Mouse (Mus musculus) E14TG2a.4 (cell line): ENCODE data around the gene Rtkn.
A peak's percentile ranks its signal among the peaks of the same experiment; 100 is the strongest.

Experiments
- H3K27me3 ChIP-seq: 2 replicates; pipeline ENCODE4 v1.6.1; 2014; ENCODE audit warnings: low read length, control low read depth; ENCODE audit not compliant: insufficient read depth
- H3K36me3 ChIP-seq: 2 replicates; pipeline ENCODE4 v1.6.1; 2014; ENCODE audit warnings: low read length, control low read depth; ENCODE audit not compliant: insufficient read depth
- H3K4me1 ChIP-seq: replicated peaks from 2 replicates; pipeline ENCODE4 v1.6.1; 2014; ENCODE audit warnings: low read depth, low read length, control low read depth
- H3K4me3 ChIP-seq: replicated peaks from 2 replicates; pipeline ENCODE4 v1.5.1; 2014; ENCODE audit warnings: mild to moderate bottlenecking, low read length
- H3K9me3 ChIP-seq: 2 replicates; pipeline ENCODE4 v1.6.1; 2014; ENCODE audit warnings: low read length, control low read depth
- CTCF ChIP-seq: conservative IDR thresholded peaks from 2 replicates; pipeline ENCODE4 v1.5.1; 2014; ENCODE audit warnings: low read length
- NANOG ChIP-seq: IDR thresholded peaks from 2 replicates; pipeline ENCODE4 v1.6.1; 2014; ENCODE audit warnings: borderline replicate concordance, low read length, mixed read lengths
- POU5F1 ChIP-seq: IDR thresholded peaks from 2 replicates; pipeline ENCODE4 v1.6.1; 2014; ENCODE audit warnings: low read length, borderline replicate concordance

Rtkn gene

GRCm38 (mm10) chr6:83120930-83121862, 14.1 kb upstream of the Rtkn start, which contains the start of gene Wbp1:
Gene Wbp1, minus strand, starts transcription at chr6:83121559.
- peaks cover 48% of the 10 kb centered on the region for H3K36me3 ChIP-seq
- no peaks in the 10 kb centered on the region for H3K9me3 ChIP-seq
- H3K4me1 ChIP-seq = peaks cover 76% of the 10 kb centered on the region
- no peaks in the 10 kb centered on the region for H3K27me3 ChIP-seq
- H3K4me3 ChIP-seq = peak within 1 kb of the TSS; percentile 91
- TF ChIP-seq NANOG (no peak), CTCF (no peak), POU5F1 (no peak)

GRCm38 (mm10) chr6:83121863-83122710, 13.2 kb upstream of the Rtkn start:
- H3K4me1 ChIP-seq = peaks cover 67% of the 10 kb centered on the region
- peaks cover 40% of the 10 kb centered on the region for H3K36me3 ChIP-seq
- H3K9me3 ChIP-seq = no peaks in the 10 kb centered on the region
- TF ChIP-seq CTCF (no peak), NANOG (no peak), POU5F1 (no peak)
- no peaks in the 10 kb centered on the region for H3K27me3 ChIP-seq
- H3K4me3 ChIP-seq = peak overlapping the region; percentile 91

GRCm38 (mm10) chr6:83122961-83123360, 12.3 kb upstream of the Rtkn start:
- no peaks in the 10 kb centered on the region for H3K27me3 ChIP-seq
- H3K4me1 ChIP-seq = peaks cover 60% of the 10 kb centered on the region
- no peak for TF ChIP-seq CTCF
- no peak for TF ChIP-seq NANOG
- TF ChIP-seq POU5F1 = no peak
- 0 out of 2 replicates have a peak overlapping the region, but pooled peaks have one; percentile 91 for H3K4me3 ChIP-seq
- no peaks in the 10 kb centered on the region for H3K9me3 ChIP-seq
- peaks cover 32% of the 10 kb centered on the region for H3K36me3 ChIP-seq

- H3K36me3 ChIP-seq = peaks cover 13% of the 10 kb centered on the region
- TF ChIP-seq CTCF (no peak), NANOG (no peak), POU5F1 (no peak)
- no peaks in the 10 kb centered on the region for H3K9me3 ChIP-seq
- no peaks in the 10 kb centered on the region for H3K27me3 ChIP-seq
- peaks cover 44% of the 10 kb centered on the region for H3K4me1 ChIP-seq
- H3K4me3 ChIP-seq = peak overlapping the region; percentile 91
Measured at GRCm38 (mm10) chr6:83124851-83125312, 10.4 kb upstream of the Rtkn start.

GRCm38 (mm10) chr6:83125331-83125730, 9.9 kb upstream of the Rtkn start, which contains the start of gene Ino80b:
Gene Ino80b, minus strand, starts transcription at chr6:83125431.
- peaks cover 39% of the 10 kb centered on the region for H3K4me1 ChIP-seq

GRCm38 (mm10) chr6:83127419-83127818, 7.8 kb upstream of the Rtkn start:
- H3K4me1 ChIP-seq = peaks cover 48% of the 10 kb centered on the region
- H3K4me3 ChIP-seq = no peak overlapping the region
- H3K36me3 ChIP-seq = peaks cover 12% of the 10 kb centered on the region
- H3K9me3 ChIP-seq = no peaks in the 10 kb centered on the region
- TF ChIP-seq NANOG (no peak), CTCF (peak; percentile 62)
- H3K27me3 ChIP-seq = no peaks in the 10 kb centered on the region

More at GRCm38 (mm10) chr6:83125331-83125730, 9.9 kb upstream of the Rtkn start, which contains the start of gene Ino80b:
- peak within 1 kb of the TSS; percentile 91 for H3K4me3 ChIP-seq
- no peaks in the 10 kb centered on the region for H3K9me3 ChIP-seq
- H3K36me3 ChIP-seq = peaks cover 12% of the 10 kb centered on the region
- TF ChIP-seq CTCF = no peak
- TF ChIP-seq NANOG = no peak
- no peaks in the 10 kb centered on the region for H3K27me3 ChIP-seq

- Histone ChIP-seq H3K27me3 (peaks cover 29% of the 10 kb centered on the region), H3K4me3 (no peak overlapping the region), H3K36me3 (no peaks in the 10 kb centered on the region), H3K4me1 (peaks cover 44% of the 10 kb centered on the region), H3K9me3 (no peaks in the 10 kb centered on the region)
- TF ChIP-seq NANOG (no peak), POU5F1 (no peak), CTCF (no peak)
Measured at GRCm38 (mm10) chr6:83131469-83132034, 3.7 kb upstream of the Rtkn start.

- Histone ChIP-seq H3K27me3 (peaks cover 37% of the 10 kb centered on the region), H3K4me3 (no peak overlapping the region), H3K4me1 (peaks cover 52% of the 10 kb centered on the region), H3K9me3 (no peaks in the 10 kb centered on the region), H3K36me3 (no peaks in the 10 kb centered on the region)
- TF ChIP-seq POU5F1 (no peak), CTCF (no peak), NANOG (no peak)
Measured at GRCm38 (mm10) chr6:83132176-83132919, 2.9 kb upstream of the Rtkn start.
